Mouse (Mus musculus): ENCODE results near the gene Vwa7. TPM values are rescaled to one million over a fixed set of nuclear protein-coding genes. Genes with fewer than 3 reads are reported as not detected.
"Not testable (repeated sequence)": the region's sequence is repeated elsewhere in the genome, so short reads cannot be mapped to it uniquely, and the experiment has no call there.

Vwa7 gene
- polyA plus RNA-seq, 1 experiment from 2014 or later, result 0.07 TPM

GRCm38 (mm10) chr17:34997142-34997483 lies 19.3 kb upstream of the Vwa7 start:
- no peak for DNase-seq (ENCODE audit: low spot score)
- 87% methylated on average over 5 of the region's 5 CpGs for WGBS
- Histone ChIP-seq H3K4me2 (ENCODE audit: low read depth, low read length) (no peak overlapping the region), H3K9me3 (ENCODE audit: control insufficient read depth, low read length) (no peaks in the 10 kb centered on the region), H3K4me1 (ENCODE audit: control insufficient read depth, insufficient read depth, low read length) (peaks cover 6% of the 10 kb centered on the region; the same call in 1 of the 2 replicates), H3K4me3 (ENCODE audit: low read depth, low read length) (no peak overlapping the region), H3K27ac (replicated peaks; ENCODE audit: low read depth, low read length) (no peak overlapping the region), H3K36me3 (ENCODE audit: control insufficient read depth, insufficient read depth, low read length) (peaks cover 26% of the 10 kb centered on the region), H3K9ac (ENCODE audit: low read depth, low read length) (no peak overlapping the region), H3K27me3 (replicated peaks; ENCODE audit: control insufficient read depth, insufficient read depth, low read length) (no peaks in the 10 kb centered on the region)
- ATAC-seq (ENCODE audit: low read depth), result no peak

DNA sequence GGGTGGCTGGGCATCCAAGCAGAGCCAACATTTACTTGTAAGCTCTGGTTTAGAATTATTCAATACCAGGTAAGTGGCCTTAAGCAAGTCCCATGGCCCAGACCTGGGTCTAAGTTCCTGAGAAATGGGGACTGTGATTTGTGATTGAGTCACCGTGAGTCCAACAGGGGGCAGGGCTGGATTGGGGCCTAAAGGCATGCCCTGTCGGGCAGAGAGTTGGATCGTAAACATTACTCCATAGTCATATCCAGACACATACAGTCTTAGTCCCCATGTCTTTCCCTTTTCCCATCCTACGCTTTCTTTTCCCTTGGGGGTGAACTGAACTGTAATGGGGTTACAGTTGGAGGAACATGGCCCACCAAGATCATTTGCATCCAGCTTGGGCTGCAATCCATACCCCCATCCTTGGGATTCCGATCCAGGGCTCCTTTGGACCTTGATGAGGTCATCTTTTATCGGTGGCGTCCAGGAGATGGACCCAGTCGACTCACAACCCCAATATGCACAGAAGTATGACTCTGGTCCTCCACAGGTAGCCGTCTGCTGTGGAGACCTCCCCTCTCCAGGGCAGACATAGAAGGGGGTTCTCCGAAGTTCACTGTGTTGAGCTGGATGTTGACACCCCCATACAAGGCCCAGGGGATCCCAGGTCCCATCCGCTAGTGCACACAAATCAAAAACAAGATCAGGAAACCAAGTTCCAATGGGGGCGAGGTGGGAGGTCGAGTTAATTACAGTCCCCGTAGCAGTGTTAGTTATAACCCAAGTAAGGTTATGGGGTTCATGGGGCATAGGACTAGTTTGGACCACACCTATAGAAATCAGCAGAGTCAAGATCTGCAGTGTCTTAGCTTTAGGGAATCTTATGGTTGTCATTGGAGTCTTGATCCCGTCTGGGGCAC lies 17.6 kb upstream of the Vwa7 start:
- H3K9ac ChIP-seq (ENCODE audit: low read depth, low read length), result no peak overlapping the region
- H3K27ac ChIP-seq (replicated peaks; ENCODE audit: low read depth, low read length), result no peak overlapping the region
- H3K4me1 ChIP-seq (ENCODE audit: control insufficient read depth, insufficient read depth, low read length), result peaks cover 12% of the 10 kb centered on the region
- 92% methylated on average over 15 of the region's 15 CpGs for WGBS
- no peaks in the 10 kb centered on the region for H3K27me3 ChIP-seq (replicated peaks; ENCODE audit: control insufficient read depth, insufficient read depth, low read length)
- H3K36me3 ChIP-seq (ENCODE audit: control insufficient read depth, insufficient read depth, low read length), result peaks cover 24% of the 10 kb centered on the region
- H3K9me3 ChIP-seq (ENCODE audit: control insufficient read depth, low read length), result no peaks in the 10 kb centered on the region
- DNase-seq (ENCODE audit: low spot score), result no peak
- peak overlapping the region; percentile 99 for H3K4me2 ChIP-seq (ENCODE audit: low read depth, low read length)
- no peak for ATAC-seq (ENCODE audit: low read depth)
- peak overlapping the region; percentile 4; the same call in 1 of the 2 replicates for H3K4me3 ChIP-seq (ENCODE audit: low read depth, low read length)

DNA sequence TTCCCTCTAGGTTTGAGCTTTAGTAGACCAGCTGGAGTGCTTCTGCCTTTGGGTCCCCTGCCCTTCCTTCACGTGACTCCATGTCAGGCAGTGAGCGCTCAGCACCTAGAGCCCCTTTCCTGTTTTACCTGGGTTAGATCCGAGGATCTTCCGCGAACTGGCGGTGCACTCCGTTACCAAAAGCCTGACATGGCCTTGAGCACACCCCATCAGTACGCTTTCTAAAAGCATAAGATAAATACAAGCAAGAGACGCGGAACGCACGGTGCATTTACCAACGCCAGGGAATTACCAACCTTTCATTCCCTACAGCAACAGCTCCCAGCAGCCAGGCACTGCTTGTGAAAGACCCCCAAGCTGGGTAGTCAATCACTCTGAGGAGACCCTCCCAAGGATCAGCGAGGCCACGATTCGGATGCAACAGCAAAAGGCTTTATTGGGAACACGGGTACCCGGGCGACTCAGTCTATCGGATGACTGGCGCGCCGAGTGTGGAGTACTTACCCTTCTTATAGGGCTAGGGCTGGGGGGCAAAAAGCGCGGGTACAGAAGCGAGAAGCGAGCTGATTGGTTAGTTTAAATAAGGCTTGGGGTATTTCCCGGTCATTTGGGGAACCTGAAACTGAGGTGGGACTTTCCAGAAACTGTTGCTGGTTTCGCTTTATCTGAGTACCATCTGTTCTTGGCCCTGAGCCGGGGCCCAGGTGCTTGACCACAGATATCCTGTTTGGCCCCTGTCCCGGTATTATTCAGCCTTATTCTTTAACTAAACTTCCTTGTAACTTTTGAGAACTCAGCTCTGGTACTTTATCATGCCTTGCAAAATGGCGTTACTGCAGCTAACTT lies 16.3 kb upstream of the Vwa7 start:
- Histone ChIP-seq H3K36me3 (ENCODE audit: control insufficient read depth, insufficient read depth, low read length) (peaks cover 35% of the 10 kb centered on the region), H3K9ac (ENCODE audit: low read depth, low read length) (peak overlapping the region; percentile 95), H3K27ac (replicated peaks; ENCODE audit: low read depth, low read length) (peak overlapping the region; percentile 98), H3K4me2 (ENCODE audit: low read depth, low read length) (peak overlapping the region; percentile 99), H3K4me1 (ENCODE audit: control insufficient read depth, insufficient read depth, low read length) (peaks cover 12% of the 10 kb centered on the region), H3K4me3 (ENCODE audit: low read depth, low read length) (peak overlapping the region; percentile 88)
- ATAC-seq (ENCODE audit: low read depth); DNase-seq (ENCODE audit: low spot score); H3K27me3 ChIP-seq (replicated peaks; ENCODE audit: control insufficient read depth, insufficient read depth, low read length); H3K9me3 ChIP-seq (ENCODE audit: control insufficient read depth, low read length): not testable (repeated sequence)
- 22% methylated on average over 28 of the region's 32 CpGs for WGBS

GRCm38 (mm10) chr17:35000717-35001451 lies 15.5 kb upstream of the Vwa7 start, which contains the start of gene Vars:
Gene Vars, plus strand, starts transcription at chr17:35000987.
- H3K4me3 ChIP-seq (ENCODE audit: low read depth, low read length), result peak within 1 kb of the TSS; percentile 88
- H3K4me2 ChIP-seq (ENCODE audit: low read depth, low read length), result peak within 1 kb of the TSS; percentile 99
- H3K4me1 ChIP-seq (ENCODE audit: control insufficient read depth, insufficient read depth, low read length), result peaks cover 12% of the 10 kb centered on the region
- DNase-seq (ENCODE audit: low spot score) (peak; percentile 93), ATAC-seq (ENCODE audit: low read depth) (peak; percentile 93)
- H3K27ac ChIP-seq (replicated peaks; ENCODE audit: low read depth, low read length), result peak within 1 kb of the TSS; percentile 98
- H3K9me3 ChIP-seq (ENCODE audit: control insufficient read depth, low read length), result no peaks in the 10 kb centered on the region
- H3K27me3 ChIP-seq (replicated peaks; ENCODE audit: control insufficient read depth, insufficient read depth, low read length), result no peaks in the 10 kb centered on the region
- peaks cover 42% of the 10 kb centered on the region for H3K36me3 ChIP-seq (ENCODE audit: control insufficient read depth, insufficient read depth, low read length)
- under 1% methylated on average over 53 of the region's 83 CpGs for WGBS
- peak within 1 kb of the TSS; percentile 95 for H3K9ac ChIP-seq (ENCODE audit: low read depth, low read length)

GRCm38 (mm10) chr17:35001452-35002152 lies 14.8 kb upstream of the Vwa7 start:
- no peak for ATAC-seq (ENCODE audit: low read depth)

DNA sequence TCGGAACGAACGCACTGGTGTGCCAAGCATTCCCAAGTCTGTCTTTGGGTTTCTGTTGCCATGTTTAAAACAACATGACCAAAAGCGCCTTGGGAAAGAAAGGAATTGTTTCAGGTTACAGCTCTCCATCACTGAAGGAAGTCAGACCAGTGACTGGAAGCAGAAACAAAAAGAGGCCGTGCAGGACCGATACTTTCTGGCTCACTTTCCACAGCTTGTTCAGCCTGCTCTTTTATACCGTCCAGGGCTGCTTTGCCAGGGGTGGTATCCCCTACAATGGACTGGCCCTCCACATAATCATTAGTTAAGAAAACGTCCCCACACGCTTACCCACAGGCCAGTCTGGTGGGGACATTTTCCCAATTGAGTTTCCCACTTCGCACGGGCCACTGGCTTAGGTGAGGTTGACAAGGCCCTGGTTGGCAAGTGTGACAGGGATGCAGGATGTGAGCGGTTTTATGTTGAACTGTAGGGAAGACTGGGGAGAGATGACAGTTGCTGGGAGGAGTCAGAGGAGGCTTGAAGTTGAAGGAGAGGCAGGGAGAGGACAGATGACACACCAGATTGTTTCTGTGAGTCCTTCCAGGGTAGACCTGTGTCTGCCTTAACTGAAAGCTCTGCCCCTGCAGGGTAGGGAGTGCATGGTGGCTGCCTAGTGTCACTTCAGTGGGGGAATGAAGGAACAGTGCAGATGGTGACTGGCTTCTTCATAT lies 14.1 kb upstream of the Vwa7 start:
- Histone ChIP-seq H3K4me2 (ENCODE audit: low read depth, low read length) (peak overlapping the region; percentile 99), H3K9me3 (ENCODE audit: control insufficient read depth, low read length) (no peaks in the 10 kb centered on the region), H3K27me3 (replicated peaks; ENCODE audit: control insufficient read depth, insufficient read depth, low read length) (no peaks in the 10 kb centered on the region), H3K9ac (ENCODE audit: low read depth, low read length) (peak overlapping the region; percentile 95), H3K27ac (replicated peaks; ENCODE audit: low read depth, low read length) (peak overlapping the region; percentile 98), H3K4me3 (ENCODE audit: low read depth, low read length) (peak overlapping the region; percentile 88), H3K36me3 (ENCODE audit: control insufficient read depth, insufficient read depth, low read length) (peaks cover 53% of the 10 kb centered on the region), H3K4me1 (ENCODE audit: control insufficient read depth, insufficient read depth, low read length) (peaks cover 12% of the 10 kb centered on the region)
- ATAC-seq (ENCODE audit: low read depth) (no peak), DNase-seq (ENCODE audit: low spot score) (no peak)
- 5% methylated on average over 12 of the region's 12 CpGs for WGBS

More at GRCm38 (mm10) chr17:35001452-35002152, 14.8 kb upstream of the Vwa7 start:
- Histone ChIP-seq H3K9me3 (ENCODE audit: control insufficient read depth, low read length) (no peaks in the 10 kb centered on the region), H3K4me3 (ENCODE audit: low read depth, low read length) (peak overlapping the region; percentile 88), H3K27ac (replicated peaks; ENCODE audit: low read depth, low read length) (peak overlapping the region; percentile 98), H3K36me3 (ENCODE audit: control insufficient read depth, insufficient read depth, low read length) (peaks cover 48% of the 10 kb centered on the region), H3K9ac (ENCODE audit: low read depth, low read length) (peak overlapping the region; percentile 95), H3K4me2 (ENCODE audit: low read depth, low read length) (peak overlapping the region; percentile 99), H3K27me3 (replicated peaks; ENCODE audit: control insufficient read depth, insufficient read depth, low read length) (no peaks in the 10 kb centered on the region), H3K4me1 (ENCODE audit: control insufficient read depth, insufficient read depth, low read length) (peaks cover 12% of the 10 kb centered on the region)
- DNase-seq (ENCODE audit: low spot score), result peak; percentile 72
- under 1% methylated on average over 34 of the region's 35 CpGs for WGBS

DNA sequence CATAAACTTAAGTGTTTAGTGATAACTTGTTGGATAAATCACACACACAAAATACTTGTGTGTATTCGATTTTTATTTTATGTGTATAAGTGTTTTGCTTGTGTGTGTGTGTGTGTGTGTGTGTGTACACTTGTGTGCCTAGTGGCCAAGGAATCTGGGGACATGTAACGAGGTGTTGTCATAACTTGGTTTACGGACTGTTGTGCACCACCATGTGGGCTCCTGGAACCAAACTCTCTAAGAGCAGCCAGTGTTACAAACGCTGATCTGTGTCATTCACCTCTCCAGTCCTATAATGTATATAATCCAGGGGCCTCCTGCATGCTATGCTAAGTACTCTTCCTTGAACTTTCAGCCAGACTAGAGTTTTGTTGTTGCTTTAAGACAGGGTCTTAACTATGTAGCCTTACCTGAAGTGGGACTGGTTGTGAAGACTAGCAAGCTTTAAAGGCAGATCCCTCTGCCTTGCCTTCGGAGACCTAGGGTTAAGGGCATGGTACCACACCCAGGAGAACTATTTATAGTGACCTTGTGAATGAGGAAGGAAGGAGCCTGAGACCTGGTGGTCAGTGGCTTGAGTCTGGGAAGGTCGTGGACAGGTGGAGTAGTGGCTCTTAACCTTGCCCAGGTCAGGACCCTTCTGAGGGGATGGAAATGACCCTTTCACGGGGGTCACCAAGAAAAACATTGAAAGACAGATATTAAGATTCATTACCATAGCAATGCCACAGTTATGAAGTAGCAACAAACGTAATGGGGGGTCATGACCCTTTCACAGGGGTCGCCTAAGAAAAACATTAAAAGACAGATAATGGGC lies 13.1 kb upstream of the Vwa7 start:
- peaks cover 12% of the 10 kb centered on the region for H3K4me1 ChIP-seq (ENCODE audit: control insufficient read depth, insufficient read depth, low read length)
- no peaks in the 10 kb centered on the region for H3K27me3 ChIP-seq (replicated peaks; ENCODE audit: control insufficient read depth, insufficient read depth, low read length)
- peaks cover 53% of the 10 kb centered on the region for H3K36me3 ChIP-seq (ENCODE audit: control insufficient read depth, insufficient read depth, low read length)
- H3K9me3 ChIP-seq (ENCODE audit: control insufficient read depth, low read length), result no peaks in the 10 kb centered on the region
- H3K4me2 ChIP-seq (ENCODE audit: low read depth, low read length), result peak overlapping the region; percentile 99
- peak overlapping the region; percentile 95 for H3K9ac ChIP-seq (ENCODE audit: low read depth, low read length)
- 58% methylated on average over 9 of the region's 9 CpGs for WGBS
- ATAC-seq (ENCODE audit: low read depth) (no peak), DNase-seq (ENCODE audit: low spot score) (no peak)
- H3K27ac ChIP-seq (replicated peaks; ENCODE audit: low read depth, low read length), result peak overlapping the region; percentile 98; the same call in 1 of the 2 replicates
- H3K4me3 ChIP-seq (ENCODE audit: low read depth, low read length), result peak overlapping the region; percentile 88
